Mouse (Mus musculus) spleen, embryonic (tissue): ENCODE measurements around the gene Zbtb16.

Source experiments
- CTCF ChIA-PET: fragments of 350-600 bp; sonication (Branson Sonifier 250); formaldehyde crosslinking; loops from one replicate; lab custom pipeline; 2022; lab: Charles Lee

Zbtb16 gene

GRCm38 (mm10) chr9:48711296-48711781 is 124.7 kb downstream of the Zbtb16 start:
- CTCF ChIA-PET, result interaction anchor here (1.1 kb wide), 1 partner anchor 10 kb away, joined by 11 read pairs; no protein-coding TSS in a partner anchor

GRCm38 (mm10) chr9:48710355-48711295 is 125.4 kb downstream of the Zbtb16 start:
- CTCF ChIA-PET, result no interaction called here

DNA sequence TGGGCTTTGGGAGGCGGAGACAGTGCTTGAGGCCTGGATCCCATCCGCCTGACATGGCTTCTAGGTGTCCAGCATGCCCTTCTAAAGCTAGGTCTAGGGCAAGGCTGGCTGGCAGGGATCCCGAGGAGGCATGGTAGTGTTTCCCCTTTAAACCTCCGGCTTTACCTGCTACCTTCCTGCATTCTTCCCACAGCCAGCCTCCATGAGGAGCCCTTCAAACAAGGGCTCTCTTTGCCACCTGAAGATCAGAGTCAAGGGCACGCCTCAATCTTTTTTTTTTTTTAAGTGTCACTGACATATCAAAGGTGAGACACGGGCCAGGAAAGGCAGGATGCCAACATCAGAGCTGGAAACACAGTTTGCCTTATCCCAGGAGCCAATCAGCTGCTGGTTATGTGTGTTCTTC is 128.2 kb downstream of the Zbtb16 start:
- CTCF ChIA-PET, result interaction anchor here (0.6 kb wide), 1 partner anchor 13 kb away, joined by 3 read pairs; no protein-coding TSS in a partner anchor

DNA sequence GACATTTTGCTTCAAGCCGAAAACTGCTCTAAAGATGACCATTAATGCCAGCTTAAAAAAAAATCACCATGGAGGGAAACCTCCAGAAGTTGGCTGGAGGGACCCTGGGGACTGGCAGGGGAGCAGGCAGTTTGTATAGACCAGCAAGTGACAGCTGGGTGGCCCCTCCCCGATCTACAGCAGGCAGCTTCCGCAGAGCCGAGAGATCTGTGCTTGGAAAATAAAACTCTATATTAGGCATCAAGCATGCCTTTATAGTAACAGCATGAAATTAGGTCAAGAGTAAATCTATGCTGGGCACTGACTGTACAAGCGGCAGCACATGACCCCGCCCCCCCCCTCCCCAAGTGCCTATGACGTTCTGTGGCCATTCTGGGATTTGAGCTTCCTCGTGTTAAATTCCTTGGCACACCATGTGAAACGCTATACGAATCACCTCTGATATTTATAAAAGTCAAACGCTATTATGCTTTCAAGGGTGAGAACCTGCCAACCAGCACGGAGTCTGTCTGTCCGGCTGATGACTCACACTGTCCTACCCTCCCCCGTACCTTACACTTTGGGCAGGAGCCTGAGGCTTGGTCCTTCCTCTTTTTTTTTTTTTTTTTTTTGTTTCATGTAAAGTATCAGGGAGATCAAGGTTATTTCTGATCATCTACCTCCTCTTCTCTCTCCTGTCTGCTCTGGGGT is 128.7 kb downstream of the Zbtb16 start:
- CTCF ChIA-PET, result no interaction called here

- CTCF ChIA-PET, result no interaction called here
Observed at GRCm38 (mm10) chr9:48701296-48701695, 134.7 kb downstream of the Zbtb16 start.

GRCm38 (mm10) chr9:48700871-48701270 is 135.2 kb downstream of the Zbtb16 start:
- CTCF ChIA-PET, result no interaction called here

DNA sequence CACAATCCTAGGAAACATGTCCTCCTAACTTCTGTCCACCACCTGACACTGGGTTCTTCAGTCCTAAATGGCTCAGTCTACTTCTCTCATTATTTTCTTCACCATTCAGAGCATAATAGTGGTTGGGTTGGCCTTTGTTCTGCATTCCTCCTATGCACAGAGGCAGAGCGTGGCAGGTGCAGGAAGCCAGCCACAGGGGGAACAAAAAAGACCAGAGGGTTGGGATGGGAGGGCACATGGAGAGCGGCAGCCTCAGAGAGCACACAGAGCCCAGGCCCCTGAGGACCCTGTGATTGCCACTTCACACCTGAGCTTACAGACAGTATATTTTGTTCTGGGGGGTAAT is 138.6 kb downstream of the Zbtb16 start:
- CTCF ChIA-PET, result no interaction called here

- CTCF ChIA-PET, result no interaction called here
Observed at GRCm38 (mm10) chr9:48696731-48697469, 139.1 kb downstream of the Zbtb16 start.

GRCm38 (mm10) chr9:48696330-48696729 is 139.7 kb downstream of the Zbtb16 start:
- CTCF ChIA-PET, result no interaction called here

DNA sequence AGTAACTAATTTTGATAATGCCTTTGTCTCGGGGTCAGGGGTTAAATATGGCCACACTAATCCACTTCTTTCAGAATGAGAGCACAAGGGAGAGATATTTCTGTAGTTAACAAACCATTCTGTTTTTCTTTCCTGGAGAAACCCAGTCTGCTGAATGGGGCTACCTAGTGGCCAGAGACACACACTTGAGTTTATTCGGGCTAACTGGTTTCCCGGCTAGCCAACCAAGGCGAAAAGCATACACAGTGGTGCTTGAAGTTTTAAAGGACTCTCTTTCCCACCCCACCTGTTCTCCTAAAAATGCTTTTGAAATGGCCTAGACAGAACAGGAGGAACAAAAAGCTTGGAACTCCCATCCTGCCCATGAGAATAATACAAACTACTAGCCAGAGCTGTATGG is 140.2 kb downstream of the Zbtb16 start:
- CTCF ChIA-PET, result no interaction called here

GRCm38 (mm10) chr9:48694616-48695061 is 141.4 kb downstream of the Zbtb16 start:
- CTCF ChIA-PET, result no interaction called here

DNA sequence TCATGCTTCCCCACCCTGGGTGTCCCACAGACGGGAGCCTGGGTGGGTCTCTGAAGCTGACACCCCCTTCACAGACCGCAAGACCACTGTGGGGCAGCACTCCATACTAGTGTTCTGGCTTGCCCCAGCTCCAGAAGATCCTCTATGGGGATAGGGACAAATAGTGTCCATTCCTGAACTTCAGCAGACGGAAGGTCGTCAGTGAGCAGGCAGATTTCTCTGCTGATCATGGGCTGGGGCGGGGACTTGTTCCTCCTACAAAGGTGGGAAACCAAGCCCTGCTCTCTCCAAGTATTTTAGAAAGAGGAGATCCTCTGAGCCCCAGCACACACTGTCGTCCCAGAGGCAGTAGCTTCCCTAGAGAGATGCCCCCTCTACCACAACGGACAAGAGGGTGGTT is 142.3 kb downstream of the Zbtb16 start:
- CTCF ChIA-PET, result no interaction called here

GRCm38 (mm10) chr9:48689718-48689980 is 146.4 kb downstream of the Zbtb16 start:
- CTCF ChIA-PET, result no interaction called here

- CTCF ChIA-PET, result interaction anchor here (0.6 kb wide), 1 partner anchor 44 kb away, joined by 3 read pairs; no protein-coding TSS in a partner anchor
Observed at GRCm38 (mm10) chr9:48688859-48689717, 146.9 kb downstream of the Zbtb16 start.

GRCm38 (mm10) chr9:48687891-48688290 is 148.1 kb downstream of the Zbtb16 start:
- CTCF ChIA-PET, result no interaction called here

DNA sequence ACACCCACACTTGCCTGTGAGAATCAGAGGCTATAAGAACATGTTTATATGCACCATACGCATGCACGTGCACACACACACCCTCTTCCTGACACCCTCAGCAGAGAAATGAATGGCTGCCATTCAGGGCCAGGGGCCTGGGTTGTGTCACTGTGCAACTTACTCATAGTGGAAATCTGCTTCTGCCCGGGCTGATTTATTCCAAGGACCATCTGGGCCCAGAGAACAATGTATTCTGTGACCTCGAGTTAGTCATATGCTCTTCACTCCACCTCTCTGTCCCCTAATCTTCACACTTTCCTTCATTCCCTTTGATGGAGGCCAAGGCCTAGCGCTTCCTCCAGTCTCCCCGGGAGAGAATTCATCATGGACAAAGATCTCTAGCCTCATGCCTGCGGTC is 150.3 kb downstream of the Zbtb16 start:
- CTCF ChIA-PET, result no interaction called here

DNA sequence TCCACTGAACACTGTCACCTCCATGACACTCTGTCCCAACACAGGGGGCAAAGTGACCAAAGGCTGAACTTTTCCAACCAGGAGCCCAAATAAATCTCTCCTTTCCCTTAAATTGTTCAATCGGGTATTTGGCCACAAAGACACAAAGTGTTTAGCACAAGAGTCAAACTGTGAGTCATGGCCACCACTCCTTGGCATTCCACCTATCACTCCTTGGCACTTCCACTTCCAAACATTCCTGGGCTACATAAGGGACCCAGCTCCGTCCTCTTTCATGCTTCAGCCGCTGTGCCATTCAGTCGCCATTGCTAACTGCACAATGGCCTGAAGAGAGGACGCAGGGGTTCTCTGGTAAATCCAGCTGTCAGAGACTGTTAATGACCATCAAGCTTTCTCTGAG is 151.9 kb downstream of the Zbtb16 start:
- CTCF ChIA-PET, result no interaction called here

DNA sequence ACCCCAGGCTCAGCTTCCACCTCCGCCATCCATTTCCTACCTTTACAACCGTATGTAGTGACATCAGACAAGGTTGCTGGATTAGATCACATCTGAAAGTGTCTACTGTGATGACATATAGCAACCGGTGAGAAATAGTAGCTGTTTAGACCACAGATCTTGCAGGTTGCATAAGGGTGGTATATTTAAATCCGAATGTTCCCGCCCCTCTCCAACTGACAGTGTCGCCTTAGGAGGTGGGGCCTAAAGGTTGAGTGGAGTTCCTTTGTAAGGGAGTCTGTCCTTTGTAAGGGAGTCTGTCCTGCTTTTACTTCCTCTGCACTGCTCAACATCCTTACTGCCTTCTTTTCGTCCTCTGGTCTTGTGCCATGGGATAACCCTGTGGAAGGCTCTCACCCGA is 154.8 kb downstream of the Zbtb16 start:
- CTCF ChIA-PET, result no interaction called here

DNA sequence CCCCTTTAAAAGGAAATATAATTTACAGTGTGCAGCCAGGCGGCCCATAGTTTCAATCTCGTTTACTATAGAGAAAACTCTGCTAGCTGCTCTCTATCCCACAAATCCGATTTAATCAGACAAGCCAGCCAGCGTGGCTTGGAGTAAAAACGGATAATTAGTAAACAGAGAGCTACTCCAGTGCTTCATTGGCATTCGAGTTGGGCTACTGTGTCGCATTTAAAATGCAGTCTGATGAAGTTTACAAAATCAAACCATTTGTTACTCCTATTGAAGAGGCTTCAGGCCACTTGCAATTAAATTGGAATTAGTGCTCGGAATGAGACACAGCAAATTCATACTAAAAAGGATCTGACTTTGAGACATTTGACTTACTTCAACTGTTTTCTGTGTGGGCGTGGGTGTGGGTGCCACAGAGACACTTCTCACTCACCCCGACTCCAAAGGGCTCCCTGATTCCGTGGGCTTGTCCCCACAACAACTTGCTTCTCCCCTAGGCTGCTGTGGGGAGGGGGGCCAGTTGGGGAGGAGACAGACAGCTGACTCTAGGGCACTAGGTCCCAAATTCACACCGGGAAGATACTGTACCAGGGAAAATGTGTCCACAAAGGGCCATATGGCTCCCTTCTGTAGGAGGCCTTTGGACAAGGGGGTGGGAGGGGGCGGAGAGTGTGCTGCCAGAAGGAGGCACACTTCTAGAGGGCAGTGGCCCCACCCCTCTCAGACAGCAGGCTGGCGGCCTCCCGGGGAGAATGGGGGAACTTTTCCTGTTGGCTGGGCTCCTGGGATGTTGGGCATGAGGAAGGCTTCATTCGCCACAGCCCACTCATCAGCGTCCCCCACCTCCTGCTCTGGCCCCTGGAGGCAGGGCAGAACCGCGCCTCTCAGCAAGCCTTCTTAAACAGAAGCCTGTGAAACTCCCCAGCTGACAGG is 157.3 kb downstream of the Zbtb16 start:
- CTCF ChIA-PET, result no interaction called here
